Mouse (Mus musculus): ENCODE measurements around the gene Cntd1.

GRCm38 (mm10) chr11:101230991-101231871 is 47.6 kb upstream of the Cntd1 start:
- TF ChIP-seq CTCF (IDR thresholded peaks at IDR 0.05; ENCODE audit: low read depth) (no peak), EP300 (IDR thresholded peaks at IDR 0.05; ENCODE audit: low read depth) (peak; percentile 83)
